ENCODE assay signal across 21 mouse cellular contexts in genomic region chr16:57260152-57260551, GRCm38 (mm10). TPM values are rescaled to one million over a fixed set of nuclear protein-coding genes. Genes with fewer than 3 reads are reported as not detected.
"Had no signal": no experiment of that assay in that cellular context is flagged by ENCODE, and none has a peak within 500 bp of the region (broad histone marks: within the 10 kb centered on the region; RNA-seq: fewer than 3 reads in every experiment).

No protein-coding gene starts in this region.

- H3K27ac ChIP-seq: kidney, postnatal 0 days; layer of hippocampus, adult 2 months; limb, embryonic 10.5 days; limb, embryonic 13.5 days; liver, embryonic 12.5 days; liver, embryonic 15.5 days; midbrain, embryonic 10.5 days; midbrain, embryonic 13.5 days had no signal

- H3K27me3 ChIP-seq: limb, embryonic 13.5 days; liver, embryonic 12.5 days; liver, embryonic 15.5 days; megakaryocyte, embryonic 14.5 days; midbrain, embryonic 13.5 days had no signal

- H3K9ac ChIP-seq: limb, embryonic 13.5 days; liver, embryonic 12.5 days; liver, embryonic 15.5 days; midbrain, embryonic 13.5 days had no signal

- H3K9me3 ChIP-seq: limb, embryonic 10.5 days; liver, embryonic 12.5 days; liver, embryonic 15.5 days; midbrain, embryonic 10.5 days; midbrain, embryonic 13.5 days had no signal

- H3K4me1 ChIP-seq: limb, embryonic 10.5 days; limb, embryonic 13.5 days; liver, embryonic 12.5 days; liver, embryonic 15.5 days; megakaryocyte, embryonic 14.5 days; midbrain, embryonic 10.5 days; midbrain, embryonic 13.5 days had no signal

- DNase-seq: kidney, adult 2 months; kidney, postnatal 25 days; layer of hippocampus, adult 9-11 months; liver; lung, adult 18-20 months; right cerebral cortex, adult 18-20 months; right cerebral cortex, postnatal 25 days; thymus, adult 18-20 months; thymus, postnatal 36 days had no signal

- H3K4me2 ChIP-seq: limb, embryonic 13.5 days; liver, embryonic 12.5 days; liver, embryonic 15.5 days; midbrain, embryonic 13.5 days had no signal

- ATAC-seq: intestine, embryonic 16.5 days; liver, embryonic 12.5 days; midbrain, embryonic 13.5 days had no signal

- H3K4me3 ChIP-seq: layer of hippocampus, adult 2 months; limb, embryonic 10.5 days; limb, embryonic 13.5 days; liver, embryonic 12.5 days; liver, embryonic 15.5 days; megakaryocyte, embryonic 14.5 days; midbrain, embryonic 10.5 days; midbrain, embryonic 13.5 days had no signal

- H3K36me3 ChIP-seq: limb, embryonic 10.5 days; limb, embryonic 13.5 days; liver, embryonic 12.5 days; liver, embryonic 15.5 days; midbrain, embryonic 10.5 days; midbrain, embryonic 13.5 days had no signal

RNA-seq across cellular contexts. Expression of gene Tmem30c, which starts 32.5 kb away (rescaled TPM):
- polyA plus RNA-seq: intestine, embryonic 16.5 days; kidney, adult 2 months; kidney, postnatal 0 days; liver, embryonic 12.5 days; liver, embryonic 15.5 days; neural tube, embryonic 11.5 days; spleen, adult 2 months had no signal
